In genomic region chr3:23928097-23928496, GRCm38 (mm10) we compare ENCODE assay signal across 26 mouse cellular contexts.
A peak's percentile ranks its signal among the peaks of the same experiment; 100 is the strongest.
DNase-seq lines count a peak whose midpoint lies in the region; ATAC-seq and TF ChIP-seq lines count a peak whose summit lies in the region.
"Had no signal": no experiment of that assay in that cellular context is flagged by ENCODE, and none has a peak within 500 bp of the region (broad histone marks: within the 10 kb centered on the region; RNA-seq: fewer than 3 reads in every experiment).

No protein-coding gene starts in this region.

- no peak overlapping the region for H3K27ac ChIP-seq in intestine, embryonic 16.5 days (ENCODE audit: low read length)
- no peak overlapping the region for H3K27ac ChIP-seq in intestine, postnatal 0 days (ENCODE audit: low read depth, low read length)
- H3K27ac ChIP-seq in liver, embryonic 12.5 days, result no peak overlapping the region
- H3K27ac ChIP-seq: forebrain, embryonic 15.5 days; heart, adult 2 months; hindbrain, embryonic 13.5 days; kidney, postnatal 0 days; limb, embryonic 10.5 days; neural tube, embryonic 12.5 days had no signal

- WGBS in intestine, embryonic 16.5 days, result 62% methylated on average over 4 of the region's 4 CpGs
- 42% methylated on average over 4 of the region's 4 CpGs for WGBS in intestine, postnatal 0 days
- 38% methylated on average over 4 of the region's 4 CpGs for WGBS in liver, embryonic 12.5 days (ENCODE audit: insufficient replicate concordance)

- H3K4me2 ChIP-seq in intestine, embryonic 16.5 days (ENCODE audit: low read depth, low read length), result no peak overlapping the region
- no peak overlapping the region for H3K4me2 ChIP-seq in intestine, postnatal 0 days (replicated peaks; ENCODE audit: low read depth)
- H3K4me2 ChIP-seq in liver, embryonic 12.5 days, result no peak overlapping the region
- H3K4me2 ChIP-seq: forebrain, embryonic 15.5 days; hindbrain, embryonic 13.5 days; neural tube, embryonic 12.5 days had no signal

- ATAC-seq in intestine, embryonic 16.5 days, result peak; percentile 33; the same call in 1 of the 2 replicates
- no peak for ATAC-seq in intestine, postnatal 0 days
- ATAC-seq in common myeloid progenitor, adult 5-6 weeks (replicated peaks; ENCODE audit: low read depth, poor library complexity, severe bottlenecking), result 0 out of 2 replicates have a peak, but pooled peaks have one; percentile 29
- peak; percentile 95 for ATAC-seq in liver, embryonic 12.5 days
- ATAC-seq in megakaryocyte progenitor cell, adult 5-6 weeks (replicated peaks; ENCODE audit: poor library complexity), result peak; percentile 66
- no peak for ATAC-seq in granulocyte monocyte progenitor cell, adult 5-6 weeks (replicated peaks; ENCODE audit: poor library complexity, severe bottlenecking)
- ATAC-seq: activated CD4-positive, CD25-positive, alpha-beta regulatory T cell, adult 4 months; CD4-positive, CD25-positive, alpha-beta regulatory T cell, adult 4 months; forebrain, embryonic 15.5 days had no signal

- no peaks in the 10 kb centered on the region for H3K4me1 ChIP-seq in intestine, embryonic 16.5 days (ENCODE audit: control insufficient read depth, insufficient read depth, low read length)
- H3K4me1 ChIP-seq in intestine, postnatal 0 days (replicated peaks; ENCODE audit: control insufficient read depth, insufficient read depth, low read length), result no peaks in the 10 kb centered on the region
- no peaks in the 10 kb centered on the region for H3K4me1 ChIP-seq in liver, embryonic 12.5 days
- H3K4me1 ChIP-seq: forebrain, embryonic 15.5 days; hindbrain, embryonic 13.5 days; limb, embryonic 10.5 days; neural tube, embryonic 12.5 days had no signal

- DNase-seq in heart, postnatal 36 days, result no peak
- no peak for DNase-seq in gastrocnemius, adult 18-20 months (ENCODE audit: low spot score)
- DNase-seq: adrenal gland, postnatal 14 days; cerebellum, adult 9-10 months; gastrocnemius, postnatal 10 days; heart, adult 2 months; kidney, adult 2 months; lung, postnatal 14 days; midbrain, embryonic 14.5 days; right cerebral cortex, postnatal 4 days; thymus, adult 18-20 months; thymus, postnatal 4 days had no signal

- H3K27me3 ChIP-seq in intestine, embryonic 16.5 days (replicated peaks; ENCODE audit: control insufficient read depth, insufficient read depth, low read length), result no peaks in the 10 kb centered on the region
- no peaks in the 10 kb centered on the region for H3K27me3 ChIP-seq in intestine, postnatal 0 days (replicated peaks; ENCODE audit: control insufficient read depth, insufficient read depth, low read length)
- no peaks in the 10 kb centered on the region for H3K27me3 ChIP-seq in liver, embryonic 12.5 days (replicated peaks)
- H3K27me3 ChIP-seq: forebrain, embryonic 15.5 days; hindbrain, embryonic 13.5 days; neural tube, embryonic 12.5 days had no signal

- H3K4me3 ChIP-seq in intestine, embryonic 16.5 days (ENCODE audit: low read length), result no peak overlapping the region
- H3K4me3 ChIP-seq in intestine, postnatal 0 days (ENCODE audit: low read depth, low read length), result no peak overlapping the region
- no peak overlapping the region for H3K4me3 ChIP-seq in liver, embryonic 12.5 days
- H3K4me3 ChIP-seq: erythroblast, embryonic 14.5 days; forebrain, embryonic 15.5 days; heart, adult 2 months; hindbrain, embryonic 13.5 days; limb, embryonic 10.5 days; neural tube, embryonic 12.5 days had no signal

- H3K36me3 ChIP-seq in intestine, embryonic 16.5 days (ENCODE audit: control insufficient read depth, insufficient read depth, low read length), result no peaks in the 10 kb centered on the region
- no peaks in the 10 kb centered on the region for H3K36me3 ChIP-seq in intestine, postnatal 0 days (ENCODE audit: control insufficient read depth, insufficient read depth)
- no peaks in the 10 kb centered on the region for H3K36me3 ChIP-seq in liver, embryonic 12.5 days
- H3K36me3 ChIP-seq: forebrain, embryonic 15.5 days; hindbrain, embryonic 13.5 days; limb, embryonic 10.5 days; neural tube, embryonic 12.5 days had no signal

- no peak for TF ChIP-seq CTCF in intestine, postnatal 0 days (IDR thresholded peaks at IDR 0.05; ENCODE audit: low read depth)

- no peak overlapping the region for H3K9ac ChIP-seq in intestine, embryonic 16.5 days (ENCODE audit: low read depth, low read length)
- no peak overlapping the region for H3K9ac ChIP-seq in intestine, postnatal 0 days (ENCODE audit: low read depth, low read length)
- no peak overlapping the region for H3K9ac ChIP-seq in liver, embryonic 12.5 days
- H3K9ac ChIP-seq: forebrain, embryonic 15.5 days; hindbrain, embryonic 13.5 days; neural tube, embryonic 12.5 days had no signal

- intact Hi-C loops in heart, postnatal 36 days (cut with DNase I), result no loop called here

- H3K9me3 ChIP-seq in intestine, embryonic 16.5 days (ENCODE audit: control insufficient read depth, low read length), result no peaks in the 10 kb centered on the region
- H3K9me3 ChIP-seq in intestine, postnatal 0 days (ENCODE audit: control insufficient read depth), result no peaks in the 10 kb centered on the region
- no peaks in the 10 kb centered on the region for H3K9me3 ChIP-seq in liver, embryonic 12.5 days (replicated peaks)
- H3K9me3 ChIP-seq: forebrain, embryonic 15.5 days; hindbrain, embryonic 13.5 days; limb, embryonic 10.5 days; neural tube, embryonic 12.5 days had no signal

Comparison
In these comparisons a context has a peak if more than half of its experiments do, and no peak if none do; other contexts are left out.
1. ATAC-seq: peak in intestine, embryonic 16.5 days (single experiment), common myeloid progenitor, adult 5-6 weeks (single experiment), liver, embryonic 12.5 days (single experiment) and megakaryocyte progenitor cell, adult 5-6 weeks (single experiment); none in intestine, postnatal 0 days (single experiment) and granulocyte monocyte progenitor cell, adult 5-6 weeks (single experiment).